Mouse (Mus musculus): ENCODE results near the gene Gm10392. TPM values are rescaled to one million over a fixed set of nuclear protein-coding genes. Genes with fewer than 3 reads are reported as not detected.
A peak's percentile ranks its signal among the peaks of the same experiment; 100 is the strongest.
"Not testable (repeated sequence)": the region's sequence is repeated elsewhere in the genome, so short reads cannot be mapped to it uniquely, and the experiment has no call there.

The Gm10392 gene
- not detected for total RNA-seq (2021)

DNA sequence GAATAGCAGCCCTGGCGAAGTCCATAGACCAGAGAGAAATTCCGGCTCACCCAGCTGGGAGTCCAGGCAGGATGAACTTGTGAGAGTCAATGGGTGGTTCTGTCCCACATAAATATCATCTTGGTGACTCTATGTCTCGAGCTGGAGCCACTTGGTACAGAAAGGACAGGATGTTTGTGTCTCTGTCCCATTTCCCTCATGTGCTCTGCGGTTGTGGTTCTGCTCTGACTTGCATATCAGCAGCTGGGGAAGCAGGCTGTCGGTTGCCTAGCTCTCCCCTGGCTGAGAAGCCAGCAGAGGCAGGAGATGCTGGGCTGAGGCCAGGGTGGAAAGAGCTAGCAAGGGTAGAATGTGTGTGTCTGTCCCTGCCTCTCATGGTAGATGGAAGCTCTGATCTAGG is at the start of gene Gm10392:
Gm10392 (minus strand) TSS at position 156 of the 400 bp plus-strand sequence.
- peak; percentile 17 for DNase-seq

- DNase-seq: no peak
Observed at GRCm38 (mm10) chr11:77545261-77545660, 26.3 kb upstream of the Gm10392 start.

DNA sequence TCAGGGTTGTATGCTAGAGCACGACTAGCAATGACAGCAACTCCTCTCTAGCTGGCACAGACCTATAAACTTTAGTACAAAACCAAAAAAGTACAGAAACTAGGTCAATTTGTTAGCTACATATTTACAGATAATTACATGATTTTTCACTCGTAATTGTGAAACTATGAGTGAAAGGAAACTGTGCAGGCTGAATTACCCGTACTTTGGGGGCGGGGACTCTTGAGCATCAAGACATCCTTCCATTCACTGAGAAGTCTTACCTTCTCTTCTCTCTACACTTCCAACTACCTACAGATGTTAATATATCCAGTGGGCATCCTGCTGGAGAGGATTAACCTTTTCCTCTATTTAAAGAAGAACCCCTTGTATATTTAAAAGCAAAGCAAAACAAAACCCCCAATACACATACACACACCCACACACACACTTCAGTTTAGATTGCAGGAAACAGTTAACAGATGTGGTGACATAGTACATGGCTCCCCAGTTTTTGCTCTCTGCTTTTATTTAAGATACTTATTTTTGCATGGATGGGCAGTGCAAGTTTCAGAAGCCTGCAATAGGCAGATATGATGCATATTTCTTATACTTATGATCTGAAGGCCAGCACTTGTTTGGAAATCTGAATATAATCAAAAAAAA is 13.3 kb upstream of the Gm10392 start:
- no peak for DNase-seq

GRCm38 (mm10) chr11:77530862-77531261 is 11.9 kb upstream of the Gm10392 start:
- DNase-seq: no peak

- DNase-seq: no peak
Observed at GRCm38 (mm10) chr11:77529644-77530043, 10.6 kb upstream of the Gm10392 start.

DNA sequence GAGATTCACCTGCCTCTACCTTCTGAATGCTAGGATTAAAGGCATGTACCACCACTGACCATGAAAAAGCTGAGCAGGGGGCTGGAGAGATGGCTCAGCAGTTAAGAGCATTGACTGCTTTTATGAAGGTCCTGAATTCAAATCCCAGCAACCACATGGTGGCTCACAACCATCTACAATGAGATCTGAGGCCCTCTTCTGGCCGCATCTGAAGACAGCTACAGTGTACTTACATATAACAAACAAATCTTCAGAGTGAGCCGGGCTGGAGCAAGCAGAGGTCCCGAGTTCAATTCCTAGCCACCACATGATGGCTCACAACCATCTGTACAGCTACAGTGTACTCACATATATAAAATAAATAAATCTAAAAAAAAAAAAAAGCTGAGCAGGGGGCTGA is 9.4 kb upstream of the Gm10392 start:
- DNase-seq: not testable (repeated sequence)

DNA sequence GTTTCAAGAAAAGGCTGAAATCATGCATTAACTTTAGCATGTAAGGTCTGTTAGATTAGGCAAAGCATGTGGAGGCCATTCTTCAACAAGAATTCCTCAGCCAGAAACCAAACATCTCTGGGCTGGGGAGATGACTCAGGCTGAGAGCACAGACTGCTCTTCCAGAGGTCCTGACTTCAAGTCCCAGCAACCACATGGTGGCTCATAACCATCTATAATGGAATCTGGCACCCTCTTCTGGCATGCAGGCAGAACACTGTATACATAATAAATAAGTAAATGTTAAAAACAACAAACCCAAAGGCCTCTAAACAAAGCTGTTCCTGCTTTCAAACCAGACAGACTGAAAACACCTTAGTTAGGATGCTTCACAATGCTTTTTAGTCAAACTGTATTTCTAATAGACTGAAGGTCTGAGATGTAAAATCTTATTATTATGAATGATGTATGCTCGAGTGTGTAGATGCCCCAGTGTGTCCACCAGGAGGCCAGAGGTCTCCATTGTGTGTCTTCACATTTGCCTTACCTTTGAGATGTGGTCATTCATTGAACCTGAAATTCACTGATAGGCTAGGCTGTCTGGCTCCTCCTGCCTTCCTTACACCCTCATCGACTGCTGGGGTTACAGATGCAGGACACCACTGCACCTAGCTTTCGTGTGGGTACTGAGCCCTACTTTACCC is 6.9 kb upstream of the Gm10392 start:
- DNase-seq: no peak

GRCm38 (mm10) chr11:77520601-77521529 is 1.9 kb upstream of the Gm10392 start:
- no peak for DNase-seq

- DNase-seq: no peak
Observed at GRCm38 (mm10) chr11:77518051-77518798, 773 bp downstream of the Gm10392 start.

- DNase-seq: no peak
Observed at GRCm38 (mm10) chr11:77516553-77517425, 2.2 kb downstream of the Gm10392 start.

DNA sequence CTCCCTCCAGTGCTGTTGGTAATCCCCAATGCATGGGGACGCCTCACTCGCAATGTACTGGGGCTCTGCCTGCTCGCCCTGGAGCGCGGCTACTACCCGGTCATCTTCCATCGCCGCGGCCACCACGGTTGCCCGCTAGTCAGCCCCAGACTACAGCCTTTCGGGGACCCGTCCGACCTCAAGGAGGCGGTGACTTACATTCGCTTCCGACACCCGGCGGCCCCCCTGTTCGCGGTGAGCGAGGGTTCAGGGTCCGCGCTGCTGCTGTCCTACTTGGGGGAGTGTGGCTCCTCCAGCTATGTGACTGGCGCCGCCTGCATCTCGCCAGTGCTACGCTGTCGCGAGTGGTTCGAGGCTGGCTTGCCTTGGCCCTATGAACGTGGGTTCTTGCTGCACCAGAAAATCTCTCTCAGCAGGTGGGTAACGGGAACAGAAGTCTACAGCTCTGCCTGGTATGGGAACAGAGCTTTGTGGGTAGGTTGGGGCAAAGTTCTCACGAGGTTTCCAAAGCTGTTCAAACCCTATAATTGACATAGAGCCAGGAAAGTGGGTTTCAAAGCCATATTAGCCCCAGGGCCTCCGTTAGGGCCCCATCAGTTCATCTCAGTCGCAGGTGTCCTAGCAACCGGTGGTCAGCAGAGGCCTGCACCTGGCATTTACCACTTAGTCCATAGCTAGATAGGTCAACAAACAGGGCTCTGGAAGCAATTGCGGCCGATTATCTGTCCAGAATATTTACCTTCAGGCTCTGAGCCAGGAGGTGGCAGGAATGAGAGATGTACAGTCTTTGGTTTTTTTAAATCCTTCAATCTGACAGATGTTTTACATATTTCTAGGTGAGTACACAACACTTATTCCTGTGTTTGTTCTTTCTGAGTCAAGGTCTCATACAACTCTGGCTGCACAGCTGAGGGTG is 3.1 kb downstream of the Gm10392 start, which contains the start of gene Trp53i13:
Trp53i13 (minus strand) TSS at position 344 of the 916 bp plus-strand sequence.
- DNase-seq: no peak

DNA sequence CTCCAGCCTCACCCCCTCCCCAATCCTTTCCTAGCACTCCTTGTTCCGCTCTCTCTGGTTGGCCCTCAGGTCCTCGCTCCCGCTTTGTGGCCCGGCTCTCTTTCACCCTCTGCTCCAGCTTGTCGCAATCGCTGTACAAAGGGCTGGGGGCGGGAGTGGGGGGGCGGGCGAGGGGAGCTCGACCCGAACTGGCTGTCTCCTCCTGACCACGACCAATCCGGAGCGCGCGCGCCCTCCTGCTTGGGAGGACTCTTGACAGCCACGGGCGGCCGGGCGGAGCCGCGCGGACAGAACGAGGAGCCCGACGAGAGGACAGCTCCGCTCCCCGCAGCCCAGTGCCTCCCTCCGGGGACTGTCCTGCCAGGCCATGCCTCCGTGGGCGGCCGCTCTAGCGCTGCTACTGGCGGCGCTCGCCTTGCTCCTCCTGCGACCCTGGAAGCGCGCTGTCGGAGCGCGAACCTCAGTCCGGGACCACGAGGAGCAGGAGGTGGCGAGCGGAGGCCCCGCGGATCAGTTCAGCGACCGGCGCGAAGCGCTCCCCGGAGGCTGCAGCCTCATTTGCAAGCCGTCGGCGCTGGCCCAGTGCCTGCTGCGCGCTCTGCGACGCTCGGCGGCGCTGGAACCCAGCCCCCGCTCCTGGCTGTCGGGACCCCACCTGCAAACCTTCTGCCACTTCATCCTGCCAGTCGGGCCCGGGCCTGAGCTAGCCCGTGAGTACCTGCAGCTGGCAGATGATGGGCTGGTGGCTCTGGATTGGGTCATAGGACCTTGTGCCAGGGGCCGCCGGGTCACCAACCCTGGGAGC is 4.0 kb downstream of the Gm10392 start, which contains the start of gene Abhd15:
Abhd15 (plus strand) TSS at position 290 of the 805 bp plus-strand sequence.
- DNase-seq: peak; percentile 85

DNA sequence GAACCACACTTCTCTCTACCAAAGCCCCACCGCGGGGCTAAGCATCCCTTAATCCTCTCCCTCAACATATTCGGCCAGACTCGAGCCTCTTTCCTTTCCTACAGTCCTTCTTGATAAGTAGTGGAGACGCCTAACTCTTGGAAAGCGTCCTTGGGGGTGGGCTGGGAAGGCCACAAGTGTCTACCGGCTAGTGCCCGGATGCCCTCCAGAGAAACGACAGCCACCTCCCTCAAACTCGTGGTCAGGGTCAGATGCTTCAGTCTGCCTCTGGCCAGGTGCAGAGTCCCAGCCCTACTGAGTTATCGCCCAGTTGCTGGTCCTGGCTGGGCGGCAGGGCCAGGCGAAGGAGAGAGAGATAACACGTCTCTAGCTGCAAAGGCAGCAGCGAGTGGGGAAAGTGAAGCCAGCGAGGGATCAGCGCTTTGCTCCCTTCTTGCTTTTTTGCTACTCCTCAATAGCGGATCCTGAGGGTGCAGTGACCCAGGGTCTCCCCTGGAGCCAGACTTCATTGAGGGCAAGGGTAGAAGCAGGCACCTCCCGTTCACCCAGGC is 4.6 kb downstream of the Gm10392 start:
- DNase-seq: peak; percentile 49

DNA sequence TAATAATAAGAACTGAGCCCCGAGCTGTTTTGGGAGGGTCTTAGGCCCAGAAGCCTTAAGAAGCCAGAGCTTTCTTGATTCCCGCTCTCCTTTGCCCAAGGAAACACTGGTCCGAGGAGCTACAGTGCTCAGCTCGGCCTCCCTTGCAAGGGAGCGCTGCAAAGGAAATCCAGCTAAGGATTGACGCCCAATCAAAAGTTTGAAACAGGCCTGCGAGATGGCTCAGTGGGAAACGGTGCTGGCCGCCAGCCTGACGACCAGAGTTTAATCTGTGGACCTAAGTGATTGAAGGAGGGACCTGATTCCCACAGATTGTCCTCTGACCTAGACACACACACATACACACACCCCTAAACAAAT is 5.2 kb downstream of the Gm10392 start:
- DNase-seq: peak; percentile 36

DNA sequence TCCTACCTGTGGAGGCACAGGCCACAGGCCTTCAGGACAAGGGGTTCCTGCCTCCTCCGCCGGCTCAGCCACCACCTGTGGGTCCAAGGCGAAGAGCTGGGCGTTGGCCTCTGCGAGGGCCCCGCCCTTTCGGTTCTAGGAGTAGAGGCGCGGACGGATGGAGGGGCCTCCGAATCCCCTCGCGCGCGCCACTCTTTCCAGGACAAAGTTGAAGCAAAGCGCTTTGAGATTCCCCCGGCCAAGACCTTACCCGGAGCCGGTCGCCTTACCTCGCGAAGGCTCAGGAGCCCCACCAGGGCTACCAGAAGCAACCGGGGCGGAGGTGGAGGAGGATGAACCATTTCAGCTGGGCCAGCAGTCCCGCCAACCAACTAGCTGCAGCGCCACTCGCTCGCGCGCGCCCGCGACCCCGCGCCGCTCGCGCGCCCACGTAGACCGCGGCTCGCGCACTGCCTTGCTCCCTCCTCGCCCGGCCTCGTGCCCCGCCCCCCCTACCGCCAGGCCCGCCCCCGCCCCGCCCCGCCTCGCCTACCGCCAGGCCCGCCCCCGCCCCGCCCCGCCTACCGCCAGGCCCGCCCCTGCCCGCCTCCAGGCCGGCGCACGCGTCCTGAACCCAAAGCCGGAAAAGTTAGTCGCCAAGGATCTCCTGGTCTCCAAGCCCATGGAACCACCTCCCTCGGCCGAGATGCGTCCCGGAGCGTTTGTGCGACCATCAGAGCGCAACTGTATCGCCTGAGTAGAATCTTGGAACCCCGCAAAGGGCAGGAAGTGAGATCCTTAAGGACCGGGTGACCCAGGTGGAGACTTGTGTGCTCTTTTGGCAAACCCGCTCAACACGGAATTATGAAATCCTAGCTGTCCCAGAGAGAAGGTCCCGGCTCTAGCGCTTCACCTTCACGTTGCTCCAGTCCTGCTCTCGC is 5.8 kb downstream of the Gm10392 start:
- DNase-seq: peak; percentile 91

GRCm38 (mm10) chr11:77511336-77511735 is 7.7 kb downstream of the Gm10392 start:
- DNase-seq: no peak
